Mouse (Mus musculus) cerebellum, adult 2 months (tissue): ENCODE results near the gene Ccn5.

Experiments
- CTCF ChIP-seq: fragments of 200-500 bp; IDR thresholded peaks from 2 replicates; pipeline ENCODE4 v1.5.1; 2011; ENCODE audit warnings: low read depth, mild to moderate bottlenecking, control low read depth, low read length, moderate library complexity, borderline replicate concordance; ENCODE audit not compliant: insufficient read depth
- POLR2A ChIP-seq: fragments of 200-500 bp; IDR thresholded peaks from 2 replicates; pipeline ENCODE4 v1.6.1; 2011; ENCODE audit warnings: low read length, control low read depth, borderline replicate concordance; ENCODE audit not compliant: insufficient read depth

DNA sequence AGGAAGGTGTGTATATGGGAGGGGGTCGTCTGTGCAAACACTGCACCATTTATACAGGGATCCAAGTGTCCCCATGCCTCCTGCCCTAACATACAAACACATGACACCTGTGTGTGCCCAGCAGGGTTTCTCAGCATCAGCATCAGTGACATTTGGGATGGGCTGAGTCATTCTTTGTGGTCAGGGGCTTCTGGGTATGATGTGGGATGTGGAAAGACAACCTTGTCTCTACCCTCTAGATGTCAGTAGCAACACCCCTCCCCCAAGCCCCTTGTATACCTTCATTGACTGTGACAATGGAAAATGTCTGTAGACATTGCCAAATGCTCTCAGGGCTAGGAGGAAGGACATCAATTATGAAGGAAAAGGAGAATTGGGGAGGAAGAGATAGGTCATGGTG, 10.5 kb downstream of the Ccn5 start:
- TF ChIP-seq CTCF (no peak), POLR2A (no peak)
